ENCODE assay signal across 9 mouse cellular contexts in genomic region chr11:49761130-49761529, GRCm38 (mm10).
"Had no signal": no experiment of that assay in that cellular context is flagged by ENCODE, and none has a peak within 500 bp of the region (broad histone marks: within the 10 kb centered on the region; RNA-seq: fewer than 3 reads in every experiment).

No protein-coding gene starts in this region.

- H3K4me3 ChIP-seq: midbrain, embryonic 13.5 days had no signal

- ATAC-seq: midbrain, embryonic 13.5 days had no signal

- H3K4me2 ChIP-seq: midbrain, embryonic 13.5 days had no signal

- H3K27ac ChIP-seq: liver, embryonic 14.5 days; midbrain, embryonic 13.5 days; stomach, postnatal 0 days had no signal

- H3K9me3 ChIP-seq: midbrain, embryonic 13.5 days had no signal

- H3K27me3 ChIP-seq: midbrain, embryonic 13.5 days had no signal

- H3K36me3 ChIP-seq: midbrain, embryonic 13.5 days had no signal

- H3K9ac ChIP-seq: liver, embryonic 14.5 days; midbrain, embryonic 13.5 days had no signal

- DNase-seq: kidney, adult 8-10 months; kidney, postnatal 25 days; layer of hippocampus, postnatal 36 days; lung, adult 18-20 months; right cerebral cortex, postnatal 14 days; thymus, postnatal 4 days had no signal
